Mouse (Mus musculus): ENCODE results near the gene Stk11ip. TPM values are rescaled to one million over a fixed set of nuclear protein-coding genes. Genes with fewer than 3 reads are reported as not detected.
A peak's percentile ranks its signal among the peaks of the same experiment; 100 is the strongest.

Gene Stk11ip
- total RNA-seq, 2 experiments from 2014 or later: 14.0 to 14.3 TPM

- no peak for ATAC-seq (replicated peaks; ENCODE audit: low FRiP score, poor library complexity, severe bottlenecking)
These were observed 12.3 kb downstream of the Stk11ip start for GRCm38 (mm10) chr1:75533325-75534252.

GRCm38 (mm10) chr1:75537587-75537986 lies 16.3 kb downstream of the Stk11ip start:
- no peak for ATAC-seq (replicated peaks; ENCODE audit: low FRiP score, poor library complexity, severe bottlenecking)

- ATAC-seq (replicated peaks; ENCODE audit: low FRiP score, poor library complexity, severe bottlenecking): no peak
These were observed 17.4 kb downstream of the Stk11ip start for GRCm38 (mm10) chr1:75538597-75539190.

GRCm38 (mm10) chr1:75541496-75541895 lies 20.2 kb downstream of the Stk11ip start:
- ATAC-seq (replicated peaks; ENCODE audit: low FRiP score, poor library complexity, severe bottlenecking): no peak

GRCm38 (mm10) chr1:75544351-75544750 lies 23.0 kb downstream of the Stk11ip start:
- ATAC-seq (replicated peaks; ENCODE audit: low FRiP score, poor library complexity, severe bottlenecking): no peak

GRCm38 (mm10) chr1:75545965-75546956 lies 24.9 kb downstream of the Stk11ip start, which contains the start of gene Slc4a3:
TSS of gene Slc4a3 (plus strand) at chr1:75546266.
- ATAC-seq (replicated peaks; ENCODE audit: low FRiP score, poor library complexity, severe bottlenecking): no peak

- no peak for ATAC-seq (replicated peaks; ENCODE audit: low FRiP score, poor library complexity, severe bottlenecking)
These were observed 26.0 kb downstream of the Stk11ip start for GRCm38 (mm10) chr1:75547351-75547750.

- no peak for ATAC-seq (replicated peaks; ENCODE audit: low FRiP score, poor library complexity, severe bottlenecking)
These were observed 26.8 kb downstream of the Stk11ip start for GRCm38 (mm10) chr1:75548083-75548482.

GRCm38 (mm10) chr1:75548871-75549270 lies 27.5 kb downstream of the Stk11ip start:
- ATAC-seq (replicated peaks; ENCODE audit: low FRiP score, poor library complexity, severe bottlenecking): no peak

- ATAC-seq (replicated peaks; ENCODE audit: low FRiP score, poor library complexity, severe bottlenecking): no peak
These were observed 28.3 kb downstream of the Stk11ip start for GRCm38 (mm10) chr1:75549289-75550279.

GRCm38 (mm10) chr1:75550586-75550985 lies 29.3 kb downstream of the Stk11ip start:
- ATAC-seq (replicated peaks; ENCODE audit: low FRiP score, poor library complexity, severe bottlenecking): no peak

- ATAC-seq (replicated peaks; ENCODE audit: low FRiP score, poor library complexity, severe bottlenecking): no peak
These were observed 34.4 kb downstream of the Stk11ip start for GRCm38 (mm10) chr1:75555680-75556079.

GRCm38 (mm10) chr1:75556143-75556781 lies 34.9 kb downstream of the Stk11ip start:
- ATAC-seq (replicated peaks; ENCODE audit: low FRiP score, poor library complexity, severe bottlenecking): no peak

GRCm38 (mm10) chr1:75557041-75557440 lies 35.7 kb downstream of the Stk11ip start:
- ATAC-seq (replicated peaks; ENCODE audit: low FRiP score, poor library complexity, severe bottlenecking): no peak

- no peak for ATAC-seq (replicated peaks; ENCODE audit: low FRiP score, poor library complexity, severe bottlenecking)
These were observed 37.3 kb downstream of the Stk11ip start for GRCm38 (mm10) chr1:75558388-75559178.

GRCm38 (mm10) chr1:75559212-75559925 lies 38.0 kb downstream of the Stk11ip start:
- ATAC-seq (replicated peaks; ENCODE audit: low FRiP score, poor library complexity, severe bottlenecking): peak; percentile 62; the same call in 1 of the 2 replicates
